Mouse (Mus musculus): ENCODE data around the gene Olfr506.
"Not testable (repeated sequence)": the region's sequence is repeated elsewhere in the genome, so short reads cannot be mapped to it uniquely, and the experiment has no call there.

The Olfr506 gene

DNA sequence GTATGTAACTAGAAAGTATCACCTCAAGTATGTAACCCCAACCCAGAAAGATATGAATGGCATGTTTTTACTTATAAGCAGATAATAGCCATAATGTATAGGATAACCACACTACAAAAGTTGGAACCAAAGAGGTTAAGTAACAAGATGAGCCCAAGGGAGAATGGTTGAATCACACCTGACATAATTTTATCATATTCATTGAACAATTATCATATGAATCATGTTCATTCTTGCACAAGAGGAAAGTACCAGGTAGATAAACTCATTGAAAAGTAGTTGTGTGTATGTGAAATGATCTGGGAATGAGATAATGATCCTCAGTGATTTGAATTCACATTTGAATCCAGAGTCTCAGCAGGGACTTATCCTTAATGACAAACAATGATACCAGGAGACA is at the start of gene Olfr506:
TSS of gene Olfr506 (plus strand) at position 301 of the 400 bp plus-strand sequence.
- DNase-seq, result no peak

DNA sequence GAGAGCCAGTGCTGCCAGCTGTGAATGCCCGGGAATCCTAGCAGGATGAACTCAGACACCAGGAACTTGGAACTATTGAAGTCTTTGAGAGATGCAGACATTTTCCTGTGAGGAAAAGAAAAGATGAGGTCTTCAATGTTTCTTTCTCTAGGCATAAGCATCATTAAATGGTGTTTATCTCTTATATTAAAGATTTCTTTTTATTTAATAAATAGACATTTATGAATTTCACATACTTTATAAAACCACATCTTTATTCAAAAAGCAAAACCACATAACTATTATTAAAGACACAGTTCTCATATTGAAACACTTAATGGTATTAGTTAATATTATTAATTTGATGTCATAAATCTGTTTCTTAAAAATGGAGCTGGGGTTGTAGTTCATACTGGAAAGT is 44.9 kb upstream of the Olfr506 start, which contains the start of gene Olfr504:
TSS of gene Olfr504 (minus strand) at position 101 of the 400 bp plus-strand sequence.
- DNase-seq, result no peak

DNA sequence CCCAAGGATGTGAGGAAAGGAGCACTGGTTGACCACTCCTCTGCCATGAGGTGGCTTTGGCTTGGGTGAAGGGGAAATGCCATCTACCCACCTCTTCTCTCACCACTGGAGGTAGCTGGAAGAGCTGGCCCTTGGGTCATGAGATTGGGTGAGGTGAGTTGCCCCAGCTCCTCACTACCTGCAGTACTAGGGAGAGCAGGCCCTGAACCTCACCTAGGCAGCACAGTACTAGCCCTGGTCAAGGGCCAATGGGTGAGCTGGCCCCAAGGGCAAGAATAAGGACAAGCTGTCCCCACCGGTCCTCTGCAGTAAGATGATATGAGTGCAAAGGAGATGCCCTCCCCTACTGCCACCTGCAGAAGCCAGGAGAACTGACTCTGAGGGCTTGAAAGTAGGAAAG is 20.8 kb upstream of the Olfr506 start:
- no peak for DNase-seq

DNA sequence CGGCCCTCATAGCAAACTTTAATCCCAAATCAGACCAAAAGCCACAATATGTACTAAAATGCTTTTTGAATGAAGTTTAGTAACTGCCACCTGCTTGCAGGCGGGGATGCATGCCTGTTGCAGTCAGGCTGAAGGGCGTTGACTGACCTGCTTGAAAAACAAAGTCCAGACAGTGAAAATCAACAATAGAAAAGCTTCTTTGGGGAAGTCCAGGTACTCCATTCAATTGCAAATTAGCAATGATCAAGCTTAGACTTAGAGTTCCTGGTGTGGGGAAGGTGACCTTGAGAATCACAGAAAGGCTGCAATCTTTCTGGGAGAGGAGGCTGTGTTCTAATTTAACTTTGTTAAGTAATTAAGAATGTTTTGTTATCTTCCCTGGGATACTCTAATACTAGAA is 8.7 kb upstream of the Olfr506 start:
- not testable (repeated sequence) for DNase-seq

DNA sequence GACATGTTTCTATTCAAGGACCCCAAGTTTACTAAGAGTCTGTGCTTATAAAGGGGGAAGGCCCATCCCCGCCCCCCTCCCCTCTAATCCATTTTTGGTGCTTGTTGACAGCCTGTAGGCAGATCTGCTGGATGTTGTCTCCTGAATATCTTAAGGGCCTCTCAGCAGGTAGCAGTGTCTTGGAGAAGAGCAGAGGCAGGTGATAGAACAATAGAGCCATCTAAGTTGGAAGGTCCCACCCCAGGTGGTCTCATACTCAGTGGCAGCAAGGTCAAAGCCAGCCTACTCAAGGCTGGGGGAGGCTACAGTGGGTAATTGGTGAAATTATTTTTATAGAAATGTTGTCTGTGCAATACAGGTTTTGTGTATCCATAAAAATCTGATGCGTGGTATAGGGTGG is 3.5 kb downstream of the Olfr506 start:
- DNase-seq, result no peak

DNA sequence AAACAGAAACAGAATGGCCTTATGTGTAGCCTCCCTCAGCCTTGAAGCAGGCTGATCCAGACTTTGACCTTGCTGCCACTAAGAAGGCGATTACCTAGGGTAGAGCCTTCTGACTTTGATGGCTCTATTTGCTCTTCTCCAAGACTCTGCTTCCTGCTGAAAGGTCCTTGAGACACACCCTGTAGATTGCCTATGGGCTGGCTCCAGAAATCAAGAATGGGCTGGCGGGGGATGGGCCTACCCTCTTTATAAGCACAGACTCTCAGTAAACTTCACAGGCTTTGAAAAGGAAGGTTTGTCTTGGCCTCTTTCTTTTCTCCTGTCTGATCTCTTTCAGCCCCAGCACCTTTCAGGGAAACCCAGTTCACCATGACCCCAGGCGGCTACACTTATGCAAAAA is 6.2 kb downstream of the Olfr506 start:
- DNase-seq, result not testable (repeated sequence)

DNA sequence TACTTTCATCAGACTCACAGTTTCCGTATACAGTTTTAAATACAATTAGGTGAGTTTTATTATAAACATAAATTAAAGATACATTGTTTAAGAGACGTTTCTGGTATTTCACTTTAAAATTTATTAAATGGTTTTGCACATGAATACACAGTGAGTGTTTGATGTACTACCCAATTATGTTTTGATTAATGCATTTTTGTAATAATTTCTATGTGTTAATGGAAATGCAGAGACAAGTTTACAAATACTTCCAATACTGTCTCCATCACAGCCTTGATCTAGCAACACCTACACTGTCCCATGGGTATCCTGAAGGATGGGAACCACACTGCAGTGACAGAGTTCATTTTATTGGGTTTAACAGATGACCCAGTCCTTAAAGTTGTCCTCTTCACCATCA is 10.9 kb downstream of the Olfr506 start, which contains the start of gene Olfr507:
TSS of gene Olfr507 (plus strand) at position 301 of the 400 bp plus-strand sequence.
- no peak for DNase-seq

DNA sequence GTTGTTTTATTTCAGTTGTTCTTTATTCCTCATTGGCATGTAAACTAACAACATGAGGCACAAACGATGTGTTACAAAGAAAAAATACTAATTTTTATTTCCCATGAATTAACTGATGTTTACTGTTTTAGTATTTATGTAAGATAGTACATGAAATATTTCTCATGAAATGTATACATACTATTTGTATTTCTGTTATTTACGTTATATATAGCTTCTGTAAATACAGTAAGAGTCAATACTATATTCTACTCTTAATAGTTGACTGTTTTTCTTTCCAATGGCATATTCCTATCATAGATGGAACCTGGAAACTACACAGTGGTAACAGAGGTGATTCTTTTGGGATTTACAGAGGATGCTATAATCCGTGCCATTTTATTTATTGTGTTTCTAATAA is 19.1 kb downstream of the Olfr506 start, which contains the start of gene Olfr508:
TSS of gene Olfr508 (plus strand) at position 301 of the 400 bp plus-strand sequence.
- no peak for DNase-seq

DNA sequence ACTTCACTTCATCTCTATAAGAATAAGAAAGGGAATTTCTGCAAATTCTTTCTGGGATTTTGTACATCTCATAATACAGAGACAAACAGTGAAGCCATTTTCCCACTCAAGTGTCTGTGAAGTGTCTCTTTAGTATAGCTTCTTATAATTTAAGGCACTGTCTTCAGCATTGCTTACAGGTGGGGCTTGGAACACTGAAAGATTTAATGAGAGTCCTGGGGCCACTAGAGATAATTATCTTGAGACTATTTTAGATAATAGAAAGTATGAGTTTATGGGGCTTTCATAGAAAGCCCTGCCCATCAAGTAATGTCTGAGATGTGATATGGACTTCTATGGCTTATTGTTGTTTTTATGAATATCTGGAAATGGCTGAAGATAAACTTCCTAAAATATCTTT is 41.2 kb downstream of the Olfr506 start, which contains the start of gene Olfr509:
TSS of gene Olfr509 (minus strand) at position 101 of the 400 bp plus-strand sequence.
- no peak for DNase-seq

DNA sequence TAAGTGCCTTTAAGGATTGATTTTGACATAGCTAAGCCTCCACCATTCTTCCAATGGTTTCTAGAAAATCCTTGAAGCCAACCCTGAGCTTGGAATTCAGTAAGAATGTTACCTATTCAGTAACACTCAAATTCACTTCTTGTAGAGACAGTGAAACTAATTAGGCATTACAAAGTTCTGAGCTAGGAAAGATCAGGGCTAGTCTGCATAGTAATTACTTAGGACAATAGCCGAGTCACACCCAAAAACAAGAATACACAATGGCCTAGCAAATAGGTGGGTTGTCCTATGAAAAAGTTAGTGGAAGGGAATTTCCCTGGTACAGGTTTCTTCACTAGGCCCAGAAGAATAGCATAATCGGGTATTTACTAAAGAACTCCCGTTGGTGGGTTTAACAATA is 51.8 kb downstream of the Olfr506 start:
- DNase-seq, result no peak
